Comparison of ENCODE assay signal across 17 mouse cellular contexts in the genomic region with DNA sequence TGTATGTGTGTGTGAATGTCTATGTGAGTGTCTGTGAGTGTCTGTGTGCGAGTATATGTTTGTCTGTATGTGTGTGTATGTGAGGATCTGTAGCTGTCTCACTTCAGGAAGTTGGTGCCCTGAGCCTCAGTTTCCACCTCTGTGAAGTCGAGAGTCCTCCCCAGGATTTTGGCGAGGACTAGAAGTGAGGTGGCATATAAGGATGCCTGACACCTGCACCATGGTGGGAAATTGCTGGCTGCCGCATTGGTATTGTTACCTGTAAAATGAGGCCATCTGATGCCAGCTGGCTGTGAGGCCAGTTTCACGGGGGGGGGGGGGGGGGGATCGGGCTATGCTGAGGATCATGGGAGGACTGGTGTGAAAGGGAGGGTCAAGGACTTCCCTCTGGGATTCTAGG. TPM values are rescaled to one million over a fixed set of nuclear protein-coding genes. Genes with fewer than 3 reads are reported as not detected.
DNase-seq lines count a peak whose midpoint lies in the region; ATAC-seq and TF ChIP-seq lines count a peak whose summit lies in the region.
"Had no signal": no experiment of that assay in that cellular context is flagged by ENCODE, and none has a peak within 500 bp of the region (broad histone marks: within the 10 kb centered on the region; RNA-seq: fewer than 3 reads in every experiment).

No protein-coding gene starts in this region.

- no peaks in the 10 kb centered on the region for H3K36me3 ChIP-seq in lung, embryonic 15.5 days
- H3K36me3 ChIP-seq in midbrain, embryonic 13.5 days, result no peaks in the 10 kb centered on the region
- H3K36me3 ChIP-seq in stomach, postnatal 0 days (ENCODE audit: control insufficient read depth, insufficient read depth, low read length), result no peaks in the 10 kb centered on the region
- H3K36me3 ChIP-seq in liver, embryonic 11.5 days (ENCODE audit: control insufficient read depth, insufficient read depth, low read length), result no peaks in the 10 kb centered on the region

- no peak for TF ChIP-seq EP300 in stomach, postnatal 0 days (optimal IDR thresholded peaks at IDR 0.05)

- TF ChIP-seq CTCF in stomach, postnatal 0 days (IDR thresholded peaks at IDR 0.05; ENCODE audit: low read depth), result no peak

- H3K4me2 ChIP-seq in lung, embryonic 15.5 days, result peak overlapping the region; percentile 96; the same call in 1 of the 2 replicates
- H3K4me2 ChIP-seq in midbrain, embryonic 13.5 days (replicated peaks), result peak overlapping the region; percentile 87
- H3K4me2 ChIP-seq in stomach, postnatal 0 days (replicated peaks; ENCODE audit: low read depth), result 0 out of 2 replicates have a peak overlapping the region, but pooled peaks have one; percentile 5
- no peak overlapping the region for H3K4me2 ChIP-seq in liver, embryonic 11.5 days

- no peaks in the 10 kb centered on the region for H3K9me3 ChIP-seq in lung, embryonic 15.5 days
- H3K9me3 ChIP-seq in midbrain, embryonic 13.5 days, result no peaks in the 10 kb centered on the region
- H3K9me3 ChIP-seq in stomach, postnatal 0 days (ENCODE audit: control insufficient read depth, low read length), result no peaks in the 10 kb centered on the region
- no peaks in the 10 kb centered on the region for H3K9me3 ChIP-seq in liver, embryonic 11.5 days (ENCODE audit: control insufficient read depth, low read length)

- no peak overlapping the region for H3K9ac ChIP-seq in lung, embryonic 15.5 days
- H3K9ac ChIP-seq in midbrain, embryonic 13.5 days (replicated peaks), result peak overlapping the region; percentile 98; the same call in 1 of the 2 replicates
- no peak overlapping the region for H3K9ac ChIP-seq in stomach, postnatal 0 days (ENCODE audit: low read length)
- H3K9ac ChIP-seq in liver, embryonic 11.5 days (ENCODE audit: low read depth, low read length), result no peak overlapping the region

- peak; percentile 6; the same call in 1 of the 2 replicates for ATAC-seq in cerebellum, adult (ENCODE audit: insufficient number of reproducible peaks, low FRiP score, low TSS enrichment)
- no peak for ATAC-seq in lung, embryonic 15.5 days (ENCODE audit: borderline replicate concordance, extremely low read depth, low FRiP score, low TSS enrichment)
- no peak for ATAC-seq in midbrain, embryonic 13.5 days
- no peak for ATAC-seq in stomach, postnatal 0 days (ENCODE audit: low FRiP score, low TSS enrichment)
- ATAC-seq in liver, embryonic 11.5 days (replicated peaks; ENCODE audit: low FRiP score), result no peak
- ATAC-seq: lung, postnatal 0 days; Patski had no signal

- 70% methylated on average over 4 of the region's 6 CpGs for WGBS in lung, embryonic 15.5 days
- WGBS in midbrain, embryonic 13.5 days, result 80% methylated on average over 5 of the region's 6 CpGs
- WGBS in stomach, postnatal 0 days, result 72% methylated on average over 4 of the region's 6 CpGs
- WGBS in liver, embryonic 11.5 days, result 65% methylated on average over 6 of the region's 6 CpGs

- H3K4me3 ChIP-seq in lung, embryonic 15.5 days, result no peak overlapping the region
- peak overlapping the region; percentile 96 for H3K4me3 ChIP-seq in midbrain, embryonic 13.5 days (replicated peaks)
- no peak overlapping the region for H3K4me3 ChIP-seq in stomach, postnatal 0 days (ENCODE audit: low read depth, low read length)
- H3K4me3 ChIP-seq in liver, embryonic 11.5 days (ENCODE audit: low read depth, low read length), result no peak overlapping the region

- H3K27ac ChIP-seq in lung, embryonic 15.5 days, result no peak overlapping the region
- no peak overlapping the region for H3K27ac ChIP-seq in midbrain, embryonic 13.5 days
- H3K27ac ChIP-seq in stomach, postnatal 0 days (replicated peaks), result no peak overlapping the region
- no peak overlapping the region for H3K27ac ChIP-seq in liver, embryonic 11.5 days (ENCODE audit: low read depth, low read length)

- H3K27me3 ChIP-seq in lung, embryonic 15.5 days, result peaks cover 3% of the 10 kb centered on the region; the same call in 1 of the 2 replicates
- no peaks in the 10 kb centered on the region for H3K27me3 ChIP-seq in midbrain, embryonic 13.5 days
- no peaks in the 10 kb centered on the region for H3K27me3 ChIP-seq in stomach, postnatal 0 days (ENCODE audit: control insufficient read depth, insufficient read depth, low read length)
- H3K27me3 ChIP-seq in liver, embryonic 11.5 days (replicated peaks; ENCODE audit: control insufficient read depth, insufficient read depth, low read length), result peaks cover 58% of the 10 kb centered on the region
- H3K27me3 ChIP-seq: Patski had no signal

- no peak for DNase-seq in cerebellum, adult 8-10 months
- no peak for DNase-seq in lung, adult 18-20 months
- DNase-seq in stomach, postnatal 0 days (ENCODE audit: low spot score), result no peak
- no peak for DNase-seq in liver, embryonic 11.5 days (ENCODE audit: low spot score)
- DNase-seq in lung, postnatal 36 days, result no peak
- DNase-seq: gastrocnemius, postnatal 25 days; kidney, postnatal 14 days; liver; right cerebral cortex, postnatal 14 days had no signal

- H3K4me1 ChIP-seq in lung, embryonic 15.5 days, result peaks cover 55% of the 10 kb centered on the region
- H3K4me1 ChIP-seq in midbrain, embryonic 13.5 days (replicated peaks), result peaks cover 52% of the 10 kb centered on the region
- H3K4me1 ChIP-seq in stomach, postnatal 0 days (replicated peaks; ENCODE audit: control insufficient read depth, insufficient read depth), result 0 out of 2 replicates have a peak, but pooled peaks cover 4% of the 10 kb centered on the region
- peaks cover 3% of the 10 kb centered on the region for H3K4me1 ChIP-seq in liver, embryonic 11.5 days (replicated peaks; ENCODE audit: control insufficient read depth, insufficient read depth, low read length)

RNA-seq across cellular contexts. Expression of a gene that starts 2.2 kb away (rescaled TPM):
- 4.9 and 5.2 TPM in 2 replicates for polyA plus RNA-seq in lung, embryonic 15.5 days (2015; fragmentation: Nextera tagmentation; extraction: Ambion mirVana)
- polyA plus RNA-seq in midbrain, embryonic 13.5 days (2015; fragmentation: Nextera tagmentation; extraction: Ambion mirVana), result 11.4 and 12.3 TPM in 2 replicates
- 5.8 and 5.9 TPM in 2 replicates for polyA plus RNA-seq in stomach, postnatal 0 days (2015; fragmentation: Nextera tagmentation; extraction: Ambion mirVana)
- polyA plus RNA-seq in liver, embryonic 11.5 days (2014; fragmentation: Nextera tagmentation; extraction: Ambion mirVana), result 2.5 and 2.7 TPM in 2 replicates

RNA-seq across cellular contexts. Expression of a gene that starts 42.8 kb away (rescaled TPM):
- polyA plus RNA-seq in lung, embryonic 15.5 days (2015; fragmentation: Nextera tagmentation; extraction: Ambion mirVana), result 33.0 and 34.6 TPM in 2 replicates
- 41.1 and 43.0 TPM in 2 replicates for polyA plus RNA-seq in midbrain, embryonic 13.5 days (2015; fragmentation: Nextera tagmentation; extraction: Ambion mirVana)
- polyA plus RNA-seq in stomach, postnatal 0 days (2015; fragmentation: Nextera tagmentation; extraction: Ambion mirVana), result 16.3 and 16.5 TPM in 2 replicates
- 25.9 and 28.7 TPM in 2 replicates for polyA plus RNA-seq in liver, embryonic 11.5 days (2014; fragmentation: Nextera tagmentation; extraction: Ambion mirVana)

RNA-seq across cellular contexts. Expression of a gene that starts 58.1 kb away (rescaled TPM):
- polyA plus RNA-seq in lung, embryonic 15.5 days (2015; fragmentation: Nextera tagmentation; extraction: Ambion mirVana), result 28.4 and 28.9 TPM in 2 replicates
- polyA plus RNA-seq in midbrain, embryonic 13.5 days (2015; fragmentation: Nextera tagmentation; extraction: Ambion mirVana), result 42.2 and 43.8 TPM in 2 replicates
- 12.6 TPM in 2 replicates for polyA plus RNA-seq in stomach, postnatal 0 days (2015; fragmentation: Nextera tagmentation; extraction: Ambion mirVana)
- polyA plus RNA-seq in liver, embryonic 11.5 days (2014; fragmentation: Nextera tagmentation; extraction: Ambion mirVana), result 35.8 and 44.9 TPM in 2 replicates

RNA-seq across cellular contexts. Expression of a gene that starts 59.9 kb away (rescaled TPM):
- not detected in 2 replicates for polyA plus RNA-seq in lung, embryonic 15.5 days (2015; fragmentation: Nextera tagmentation; extraction: Ambion mirVana)
- not detected in 2 replicates for polyA plus RNA-seq in midbrain, embryonic 13.5 days (2015; fragmentation: Nextera tagmentation; extraction: Ambion mirVana)
- not detected in 2 replicates for polyA plus RNA-seq in stomach, postnatal 0 days (2015; fragmentation: Nextera tagmentation; extraction: Ambion mirVana)
- polyA plus RNA-seq in liver, embryonic 11.5 days (2014; fragmentation: Nextera tagmentation; extraction: Ambion mirVana), result not detected in 2 replicates
- polyA plus RNA-seq: heart, embryonic 14.5 days; intestine, embryonic 14.5 days; lung, postnatal 0 days; Patski; urinary bladder, adult 2 months had no signal
